Mouse (Mus musculus) kidney, adult 2 months (tissue): ENCODE data around the gene Pdlim4.

Source experiments
- CTCF ChIP-seq: fragments of 200-500 bp; conservative IDR thresholded peaks from 2 replicates; pipeline ENCODE4 v1.5.1; 2011; ENCODE audit warnings: low read depth, mild to moderate bottlenecking, control low read depth, low read length, moderate library complexity, mixed read lengths; ENCODE audit not compliant: insufficient read depth, insufficient read length
- POLR2A ChIP-seq: fragments of 200-500 bp; IDR thresholded peaks from one replicate; pipeline ENCODE4 v1.6.1; 2011; ENCODE audit warnings: low read depth, low read length, control low read depth

DNA sequence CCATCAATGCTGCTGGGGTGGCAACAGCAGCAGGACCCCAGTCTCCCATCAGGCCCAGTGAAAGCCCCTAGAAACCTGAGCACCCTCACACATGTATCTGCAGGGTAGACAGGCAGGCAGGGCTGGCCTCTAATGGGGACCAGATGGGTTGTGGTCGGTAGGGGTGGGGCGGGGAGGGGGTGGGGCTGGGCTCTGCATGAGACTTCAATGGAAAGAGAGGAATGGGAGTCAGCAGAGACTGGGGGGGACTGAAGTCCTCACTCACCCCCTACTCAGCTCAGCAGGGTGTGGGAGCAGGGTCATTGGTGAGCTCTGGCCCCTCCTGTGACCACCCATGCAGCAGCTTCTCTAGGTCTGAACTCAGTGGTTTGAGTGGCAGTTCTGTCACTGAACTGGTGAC, 11.4 kb downstream of the Pdlim4 start:
- TF ChIP-seq CTCF = no peak
- TF ChIP-seq POLR2A = no peak
